Mouse (Mus musculus) lung, embryonic 14.5 days (tissue): ENCODE measurements around the gene Gxylt2. TPM values are rescaled to one million over a fixed set of nuclear protein-coding genes. Genes with fewer than 3 reads are reported as not detected.

Experiments used
- ATAC-seq: fragments of 200-750 bp; cut with Nextera tagmentation; 2 replicates; pipeline ENCODE4 v1.8.0; 2017; ENCODE audit warnings: mild to moderate bottlenecking, moderate TSS enrichment, moderate library complexity; ENCODE audit not compliant: insufficient read depth
- DNase-seq: peaks from one replicate; pipeline ENCODE4 v3.0.0-alpha.2; 2015
- H3K27ac ChIP-seq: fragments of 300-500 bp; sonication (generic); 2 replicates; pipeline ENCODE4 v1.5.1; 2014; ENCODE audit warnings: low read depth, mild to moderate bottlenecking, moderate library complexity
- H3K27me3 ChIP-seq: fragments of 300-500 bp; sonication (generic); 2 replicates; pipeline ENCODE4 v1.6.1; 2014; ENCODE audit warnings: low read length, control low read depth; ENCODE audit not compliant: insufficient read depth
- H3K36me3 ChIP-seq: fragments of 300-500 bp; sonication (generic); 2 replicates; pipeline ENCODE4 v1.6.1; 2014; ENCODE audit warnings: control low read depth; ENCODE audit not compliant: insufficient read depth
- H3K4me1 ChIP-seq: fragments of 300-500 bp; sonication (generic); 2 replicates; pipeline ENCODE4 v1.6.1; 2014; ENCODE audit warnings: antibody characterized with exemption, control low read depth; ENCODE audit not compliant: insufficient read depth
- H3K4me2 ChIP-seq: fragments of 300-500 bp; sonication (generic); 2 replicates; pipeline ENCODE4 v1.6.1; 2014; ENCODE audit warnings: mild to moderate bottlenecking
- H3K4me3 ChIP-seq: fragments of 300-500 bp; sonication (generic); 2 replicates; pipeline ENCODE4 v1.5.1; 2014; ENCODE audit warnings: low read depth, low read length
- H3K9ac ChIP-seq: fragments of 300-500 bp; sonication (generic); 2 replicates; pipeline ENCODE4 v1.6.1; 2014
- H3K9me3 ChIP-seq: fragments of 300-500 bp; sonication (generic); 2 replicates; pipeline ENCODE4 v1.6.1; 2016; ENCODE audit warnings: low read depth, low read length, control low read depth
- CTCF ChIP-seq: IDR thresholded peaks from 2 replicates; pipeline ENCODE4 v1.5.1; 2016; ENCODE audit warnings: antibody characterized with exemption, low read depth
- WGBS: fragments of 180-500 bp; shearing (Covaris S2); extraction: QIAGEN DNeasy Blood & Tissue Kit; methylation state at CpG from one replicate; pipeline ENCODE4 v1.1.7; 2014; 5-methylcytosine and 5-hydroxymethylcytosine counted together
- polyA plus RNA-seq: library from polyadenylated mRNA; unstranded; fragments of >200 nt; fragmentation: Nextera tagmentation; extraction: Ambion mirVana; gene quantifications from 2 replicates; pipeline ENCODE4 v1.2.1, GENCODE M21; 2014

The Gxylt2 gene
- polyA plus RNA-seq, 1 experiment from 2014 or later, result 6.0 TPM

DNA sequence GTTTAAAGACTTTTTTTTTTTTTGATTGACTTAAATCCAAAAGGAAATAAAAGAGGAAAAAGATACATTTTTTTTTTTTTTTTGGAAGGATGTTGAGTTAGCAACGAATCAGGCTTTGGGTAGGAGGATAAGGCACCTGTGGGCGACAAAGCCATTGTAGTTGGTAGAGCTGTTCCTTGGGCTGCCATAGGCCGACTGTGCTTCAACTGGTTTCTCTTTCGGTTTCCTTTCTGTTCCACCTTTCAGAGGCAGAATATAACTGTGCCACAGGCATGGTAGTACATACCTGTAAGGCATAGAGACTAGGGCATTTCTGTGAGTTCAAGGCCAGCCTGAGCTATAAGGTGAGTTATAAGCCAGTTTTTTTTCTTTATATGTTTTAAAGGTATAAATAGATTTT is 140.5 kb downstream of the Gxylt2 start:
- Histone ChIP-seq H3K4me3 (no peak overlapping the region), H3K36me3 (peaks cover 57% of the 10 kb centered on the region), H3K9me3 (no peaks in the 10 kb centered on the region), H3K4me2 (no peak overlapping the region), H3K9ac (no peak overlapping the region), H3K27ac (no peak overlapping the region), H3K4me1 (no peaks in the 10 kb centered on the region), H3K27me3 (no peaks in the 10 kb centered on the region)
- 93% methylated on average over 4 of the region's 4 CpGs for WGBS
- TF ChIP-seq CTCF, result no peak
- ATAC-seq, result no peak
- no peak for DNase-seq

DNA sequence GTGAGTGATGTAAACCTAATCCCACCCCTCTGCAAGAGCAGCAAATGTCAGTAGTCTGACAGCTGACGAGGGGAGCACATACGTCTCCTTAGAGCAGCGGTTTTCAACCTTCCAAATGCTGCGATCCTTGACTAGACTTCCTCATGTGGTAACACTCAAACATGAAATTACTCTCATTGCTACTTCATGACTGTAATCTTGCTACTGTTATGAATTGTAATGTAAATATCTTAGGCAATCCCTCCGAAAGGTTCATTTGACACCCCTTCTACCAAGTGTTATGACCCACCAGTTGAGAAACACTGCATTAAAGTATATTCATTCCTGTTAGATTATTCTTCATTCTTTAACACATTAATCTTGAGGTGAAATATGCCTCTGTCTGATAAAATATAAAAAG is 142.7 kb downstream of the Gxylt2 start:
- DNase-seq, result no peak
- no peaks in the 10 kb centered on the region for H3K9me3 ChIP-seq
- H3K36me3 ChIP-seq, result peaks cover 49% of the 10 kb centered on the region
- no peak overlapping the region for H3K9ac ChIP-seq
- H3K27me3 ChIP-seq, result no peaks in the 10 kb centered on the region
- H3K27ac ChIP-seq, result no peak overlapping the region
- H3K4me2 ChIP-seq, result no peak overlapping the region
- no peak for ATAC-seq
- H3K4me1 ChIP-seq, result no peaks in the 10 kb centered on the region
- 75% methylated on average over 5 of the region's 5 CpGs for WGBS
- no peak overlapping the region for H3K4me3 ChIP-seq
- TF ChIP-seq CTCF, result no peak

DNA sequence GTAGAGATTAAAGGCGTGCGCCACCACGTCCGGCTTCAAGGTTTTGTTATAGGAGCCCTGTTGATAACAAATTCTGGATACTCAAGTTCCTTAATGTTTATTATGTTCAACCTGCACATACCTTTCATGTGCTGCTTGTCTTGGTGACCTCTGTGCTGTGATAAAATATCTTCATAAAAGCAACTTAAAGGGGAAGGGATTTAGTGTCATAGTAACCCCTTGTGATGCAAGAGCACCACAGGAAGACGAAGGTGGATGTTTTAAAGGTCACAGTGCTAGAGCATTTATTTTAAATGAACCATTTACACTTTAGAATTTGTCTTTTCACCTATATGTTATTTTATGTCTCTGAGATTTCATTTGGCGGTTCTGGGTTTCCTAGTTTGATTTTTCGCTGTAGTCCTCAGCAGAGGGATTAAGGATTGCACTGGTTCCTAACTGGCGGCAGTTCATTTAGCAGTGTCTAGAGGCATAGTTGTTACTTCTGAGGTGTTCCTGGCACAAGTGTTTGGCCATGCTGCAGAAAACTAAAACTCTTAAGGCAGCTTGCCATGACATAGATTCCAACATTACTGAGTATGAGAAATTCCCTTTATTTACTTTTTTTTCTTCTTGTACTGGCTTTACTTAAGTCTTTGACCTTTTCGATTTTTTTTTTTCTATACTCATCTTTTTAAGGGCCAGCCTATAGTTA is 144.3 kb downstream of the Gxylt2 start:
- DNase-seq (no peak), ATAC-seq (no peak)
- H3K9ac ChIP-seq, result no peak overlapping the region
- no peaks in the 10 kb centered on the region for H3K9me3 ChIP-seq
- peaks cover 38% of the 10 kb centered on the region for H3K36me3 ChIP-seq
- no peaks in the 10 kb centered on the region for H3K4me1 ChIP-seq
- WGBS, result 79% methylated on average over 9 of the region's 9 CpGs
- no peak overlapping the region for H3K4me2 ChIP-seq
- H3K4me3 ChIP-seq, result no peak overlapping the region
- no peak for TF ChIP-seq CTCF
- no peak overlapping the region for H3K27ac ChIP-seq
- H3K27me3 ChIP-seq, result no peaks in the 10 kb centered on the region

DNA sequence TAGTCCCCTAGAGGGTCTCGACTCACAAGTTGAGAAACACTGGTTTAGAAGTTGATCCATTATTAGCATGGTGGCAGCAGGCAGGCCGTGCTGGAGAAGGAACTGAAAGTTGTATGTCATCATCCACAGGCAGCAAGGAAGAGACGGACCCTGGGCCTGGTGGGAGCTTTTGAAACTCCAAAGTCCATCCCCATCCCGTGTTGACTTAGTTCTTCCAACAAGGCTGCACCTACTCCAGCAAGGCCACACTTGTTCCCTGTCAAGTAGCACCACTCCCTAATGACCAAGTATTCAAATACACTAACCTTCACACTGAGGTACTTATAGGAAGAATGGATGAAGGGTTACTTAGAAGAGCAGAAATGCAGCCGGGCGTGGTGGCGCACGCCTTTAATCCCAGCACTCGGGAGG is 146.1 kb downstream of the Gxylt2 start:
- DNase-seq (no peak), ATAC-seq (no peak)
- no peak overlapping the region for H3K4me3 ChIP-seq
- H3K27me3 ChIP-seq, result no peaks in the 10 kb centered on the region
- TF ChIP-seq CTCF, result no peak
- no peak overlapping the region for H3K27ac ChIP-seq
- WGBS, result 73% methylated on average over 9 of the region's 9 CpGs
- H3K4me2 ChIP-seq, result no peak overlapping the region
- no peaks in the 10 kb centered on the region for H3K9me3 ChIP-seq
- H3K4me1 ChIP-seq, result no peaks in the 10 kb centered on the region
- peaks cover 38% of the 10 kb centered on the region for H3K36me3 ChIP-seq
- no peak overlapping the region for H3K9ac ChIP-seq

DNA sequence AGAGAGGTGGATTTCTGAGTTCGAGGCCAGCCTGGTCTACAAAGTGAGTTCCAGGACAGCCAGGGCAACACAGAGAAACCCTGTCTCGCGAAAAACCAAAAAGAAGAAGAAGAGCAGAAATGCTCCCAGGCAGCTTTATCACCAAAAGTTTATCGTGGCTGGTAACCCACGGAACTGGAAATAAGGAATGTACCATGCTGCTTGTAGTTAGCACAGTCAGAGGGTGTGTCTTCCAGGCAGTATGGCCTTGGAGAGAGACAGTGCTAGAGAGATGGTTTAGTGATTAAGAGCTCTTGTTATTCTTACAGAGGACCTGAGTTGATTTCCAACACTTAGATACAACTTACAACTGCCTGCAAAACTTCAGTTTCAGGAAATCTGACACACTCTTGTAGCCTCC is 146.5 kb downstream of the Gxylt2 start:
- H3K4me3 ChIP-seq, result no peak overlapping the region
- no peak overlapping the region for H3K4me2 ChIP-seq
- 87% methylated on average over 5 of the region's 5 CpGs for WGBS
- H3K36me3 ChIP-seq, result peaks cover 38% of the 10 kb centered on the region
- no peak for ATAC-seq
- no peak overlapping the region for H3K9ac ChIP-seq
- no peak overlapping the region for H3K27ac ChIP-seq
- no peak for TF ChIP-seq CTCF
- no peaks in the 10 kb centered on the region for H3K27me3 ChIP-seq
- no peaks in the 10 kb centered on the region for H3K9me3 ChIP-seq
- no peak for DNase-seq
- no peaks in the 10 kb centered on the region for H3K4me1 ChIP-seq

Other genes starting within 250 kb of the Gxylt2 start
- 15.9 and 17.7 TPM in 2 replicates for gene Shq1, start 33.6 kb upstream of the Gxylt2 start, polyA plus RNA-seq
- gene Ppp4r2, start 128.9 kb downstream of the Gxylt2 start, polyA plus RNA-seq, result 31.8 and 33.9 TPM in 2 replicates